Mouse (Mus musculus) adrenal gland, adult 2 months (tissue): ENCODE data around the gene Armc6. TPM values are rescaled to one million over a fixed set of nuclear protein-coding genes. Genes with fewer than 3 reads are reported as not detected.
A peak's percentile ranks its signal among the peaks of the same experiment; 100 is the strongest.
"Not testable (repeated sequence)": the region's sequence is repeated elsewhere in the genome, so short reads cannot be mapped to it uniquely, and the experiment has no call there.

Experiments used
- DNase-seq: peaks from one replicate; pipeline ENCODE4 v3.0.0; 2021
- polyA plus RNA-seq: library from polyadenylated mRNA; depleted of rRNA; stranded (reverse); fragments of >200 nt; gene quantifications from 2 replicates; pipeline ENCODE4 v1.2.3, GENCODE M21; 2012
- total RNA-seq, 2 experiments: library from RNA; stranded (reverse); gene quantifications; 2 replicates each; pipeline ENCODE4 v1.2.3; 2021

Gene Armc6
- total and polyA plus RNA-seq, 3 experiments: 10.8 to 17.4 (median 11.5) TPM

- DNase-seq: peak; percentile 60
These were observed 3.4 kb downstream of the Armc6 start for GRCm38 (mm10) chr8:70230837-70231236.

- no peak for DNase-seq
These were observed 6.3 kb downstream of the Armc6 start for GRCm38 (mm10) chr8:70227997-70228396.

GRCm38 (mm10) chr8:70223341-70223740 lies 10.9 kb downstream of the Armc6 start:
- peak; percentile 70 for DNase-seq

- DNase-seq: no peak
These were observed 12.2 kb downstream of the Armc6 start for GRCm38 (mm10) chr8:70222041-70222440.

- peak; percentile 34 for DNase-seq
These were observed 13.4 kb downstream of the Armc6 start for GRCm38 (mm10) chr8:70220911-70221310.

- DNase-seq: peak; percentile 78
These were observed 13.9 kb downstream of the Armc6 start for GRCm38 (mm10) chr8:70220236-70220840.

GRCm38 (mm10) chr8:70219107-70219684 lies 15.1 kb downstream of the Armc6 start:
- peak; percentile 39 for DNase-seq

GRCm38 (mm10) chr8:70217441-70217840 lies 16.8 kb downstream of the Armc6 start:
- no peak for DNase-seq

GRCm38 (mm10) chr8:70216566-70216965 lies 17.7 kb downstream of the Armc6 start:
- peak; percentile 76 for DNase-seq

- not testable (repeated sequence) for DNase-seq
These were observed 18.1 kb downstream of the Armc6 start for GRCm38 (mm10) chr8:70216161-70216560.

- no peak for DNase-seq
These were observed 19.2 kb downstream of the Armc6 start for GRCm38 (mm10) chr8:70215092-70215491.

- DNase-seq: no peak
These were observed 19.9 kb downstream of the Armc6 start for GRCm38 (mm10) chr8:70214411-70214810.

- peak; percentile 99 for DNase-seq
These were observed 21.9 kb downstream of the Armc6 start, which contains the start of gene Slc25a42 for GRCm38 (mm10) chr8:70212112-70213055. TSS of gene Slc25a42 (minus strand) at chr8:70212305.

GRCm38 (mm10) chr8:70211726-70212111 lies 22.5 kb downstream of the Armc6 start:
- no peak for DNase-seq

GRCm38 (mm10) chr8:70211275-70211674 lies 23.0 kb downstream of the Armc6 start:
- DNase-seq: no peak

- DNase-seq: no peak
These were observed 23.7 kb downstream of the Armc6 start for GRCm38 (mm10) chr8:70210538-70210937.

- no peak for DNase-seq
These were observed 26.1 kb downstream of the Armc6 start for GRCm38 (mm10) chr8:70208130-70208529.

- no peak for DNase-seq
These were observed 29.5 kb downstream of the Armc6 start for GRCm38 (mm10) chr8:70204757-70205156.

GRCm38 (mm10) chr8:70203072-70203471 lies 31.2 kb downstream of the Armc6 start:
- no peak for DNase-seq

GRCm38 (mm10) chr8:70201417-70201816 lies 32.8 kb downstream of the Armc6 start:
- no peak for DNase-seq

GRCm38 (mm10) chr8:70200098-70200681 lies 34.1 kb downstream of the Armc6 start:
- DNase-seq: no peak

- no peak for DNase-seq
These were observed 36.7 kb downstream of the Armc6 start for GRCm38 (mm10) chr8:70197603-70198002.
